Mouse (Mus musculus) olfactory bulb, adult 2 months (tissue): ENCODE measurements at regions not wholly inside any gene's neighbourhood (a gene's known extent, or its start where the extent isn't known, plus 50 kb on each side); places are given as distances from the start of the nearest gene placed in this dataset.

Experiments used
- CTCF ChIP-seq: fragments of 200-500 bp; IDR thresholded peaks from 2 replicates; pipeline ENCODE4 v1.5.1; 2012; ENCODE audit warnings: low read depth, mild to moderate bottlenecking, low read length, moderate library complexity; ENCODE audit not compliant: insufficient read depth
- POLR2A ChIP-seq: fragments of 200-500 bp; IDR thresholded peaks from 2 replicates; pipeline ENCODE4 v1.6.1; 2012; ENCODE audit warnings: mild to moderate bottlenecking, low read depth, low read length, moderate library complexity; ENCODE audit not compliant: insufficient read depth

GRCm38 (mm10) chr9:67683367-67683766, 75.9 kb upstream of the C2cd4b start:
- TF ChIP-seq POLR2A (no peak), CTCF (no peak)
